Mouse (Mus musculus) spleen, adult 2 months (tissue): ENCODE data around the gene Gm49388.

Experiments
- CTCF ChIP-seq: fragments of 200-500 bp; IDR thresholded peaks from 2 replicates; pipeline ENCODE4 v1.5.1; 2011; ENCODE audit warnings: mild to moderate bottlenecking, inconsistent platforms; ENCODE audit not compliant: insufficient read depth, insufficient read length, insufficient replicate concordance; ENCODE audit errors: extremely low read depth
- POLR2A ChIP-seq: fragments of 200-500 bp; IDR thresholded peaks from 2 replicates; pipeline ENCODE4 v1.6.1; 2011; ENCODE audit warnings: low read depth, low read length, inconsistent platforms

DNA sequence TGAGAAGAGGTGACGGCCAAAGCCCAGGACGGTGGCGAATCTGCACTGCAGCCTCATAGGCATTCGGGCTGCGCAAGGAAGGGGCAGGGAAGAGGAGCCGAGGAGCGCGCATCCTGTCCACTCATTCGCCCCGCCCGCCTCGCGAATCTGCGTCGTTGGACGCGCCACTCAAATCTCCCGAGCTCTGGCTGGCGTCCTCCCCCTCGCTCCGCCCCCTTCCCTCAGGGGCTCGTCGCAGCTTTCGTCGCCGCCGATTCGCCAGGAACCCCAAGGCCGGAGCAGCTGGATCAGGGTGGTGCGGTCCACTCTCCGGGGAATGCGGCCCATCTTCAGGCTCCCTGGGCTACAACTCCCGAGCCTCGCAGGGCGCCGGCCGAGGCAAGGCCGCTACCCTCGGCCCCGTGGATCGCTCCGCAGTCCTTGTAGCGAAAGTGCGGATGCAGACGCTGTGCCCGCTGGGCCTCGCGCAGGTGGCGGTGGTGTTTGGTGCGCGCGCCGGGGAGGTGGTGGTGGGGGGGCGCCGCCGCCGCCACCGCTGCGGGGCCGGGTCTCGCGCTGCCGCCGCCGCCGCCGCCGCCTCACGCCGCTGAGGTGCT lies 8.4 kb upstream of the Gm49388 start:
- no peak for TF ChIP-seq POLR2A
- no peak for TF ChIP-seq CTCF
